Mouse (Mus musculus) heart, embryonic 10.5 days (tissue): ENCODE measurements around the gene Egfl7. TPM values are rescaled to one million over a fixed set of nuclear protein-coding genes. Genes with fewer than 3 reads are reported as not detected.

Source experiments
- DNase-seq: peaks from one replicate; pipeline ENCODE4 v3.0.0-alpha.2; 2017; ENCODE audit warnings: low spot score
- H3K27ac ChIP-seq: fragments of 300-500 bp; sonication (generic); 2 replicates; pipeline ENCODE4 v1.5.1; 2016; ENCODE audit warnings: mild to moderate bottlenecking
- H3K27me3 ChIP-seq: fragments of 300-500 bp; sonication (generic); 2 replicates; pipeline ENCODE4 v1.6.1; 2016; ENCODE audit warnings: mild to moderate bottlenecking; ENCODE audit not compliant: poor library complexity, insufficient read depth, severe bottlenecking
- H3K36me3 ChIP-seq: fragments of 300-500 bp; sonication (generic); 2 replicates; pipeline ENCODE4 v1.6.1; 2016; ENCODE audit warnings: mild to moderate bottlenecking, moderate library complexity
- H3K4me1 ChIP-seq: fragments of 300-500 bp; sonication (generic); 2 replicates; pipeline ENCODE4 v1.6.1; 2016; ENCODE audit warnings: mild to moderate bottlenecking
- H3K4me3 ChIP-seq: fragments of 300-500 bp; sonication (generic); 2 replicates; pipeline ENCODE4 v1.5.1; 2016; ENCODE audit warnings: mild to moderate bottlenecking, moderate library complexity
- H3K9me3 ChIP-seq: fragments of 300-500 bp; sonication (generic); 2 replicates; pipeline ENCODE4 v1.6.1; 2016; ENCODE audit warnings: mild to moderate bottlenecking, moderate library complexity
- WGBS: fragments of 180-500 bp; shearing (Covaris S2); methylation state at CpG from one replicate; pipeline ENCODE4 v1.1.7; 2016; 5-methylcytosine and 5-hydroxymethylcytosine counted together
- polyA plus RNA-seq: library from polyadenylated mRNA; unstranded; fragments of >200 nt; fragmentation: Nextera tagmentation; extraction: Ambion mirVana; gene quantifications from 2 replicates; pipeline ENCODE4 v1.2.1, GENCODE M21; 2016

Egfl7 gene
- polyA plus RNA-seq, 1 experiment from 2014 or later = 186 TPM

- H3K27ac ChIP-seq = 0 out of 2 replicates have a peak overlapping the region, but pooled peaks have one; percentile 31
- H3K27me3 ChIP-seq = peaks cover 15% of the 10 kb centered on the region
- H3K9me3 ChIP-seq = no peaks in the 10 kb centered on the region
- 64% methylated on average over 10 of the region's 10 CpGs for WGBS
- H3K36me3 ChIP-seq = no peaks in the 10 kb centered on the region
- no peak for DNase-seq
- H3K4me1 ChIP-seq = peaks cover 37% of the 10 kb centered on the region
- no peak overlapping the region for H3K4me3 ChIP-seq
These were observed 30.0 kb upstream of the Egfl7 start for GRCm38 (mm10) chr2:26549801-26550200.

DNA sequence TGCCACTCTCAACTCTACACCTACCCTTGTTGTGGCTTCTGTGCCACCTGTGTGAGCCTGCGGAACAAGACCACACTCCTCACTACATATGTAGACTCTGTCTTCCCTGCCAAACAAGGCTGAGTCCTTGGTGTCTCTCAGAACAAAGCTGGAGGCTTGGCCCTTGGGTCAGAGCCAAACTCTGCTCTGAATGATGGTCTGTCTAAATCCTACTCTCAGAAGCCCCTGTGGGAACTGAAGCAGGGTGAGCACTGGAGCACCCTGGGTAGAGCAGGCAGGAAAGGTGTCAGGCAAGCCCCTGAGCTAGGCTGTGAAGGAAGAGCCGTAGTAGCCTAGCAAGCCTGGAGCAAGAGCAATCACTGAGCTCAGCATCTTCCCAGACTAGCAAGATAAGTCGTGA is 29.6 kb upstream of the Egfl7 start:
- Histone ChIP-seq H3K4me1 (peaks cover 40% of the 10 kb centered on the region), H3K27ac (peak overlapping the region; percentile 31; the same call in 1 of the 2 replicates)
- no peak for DNase-seq

DNA sequence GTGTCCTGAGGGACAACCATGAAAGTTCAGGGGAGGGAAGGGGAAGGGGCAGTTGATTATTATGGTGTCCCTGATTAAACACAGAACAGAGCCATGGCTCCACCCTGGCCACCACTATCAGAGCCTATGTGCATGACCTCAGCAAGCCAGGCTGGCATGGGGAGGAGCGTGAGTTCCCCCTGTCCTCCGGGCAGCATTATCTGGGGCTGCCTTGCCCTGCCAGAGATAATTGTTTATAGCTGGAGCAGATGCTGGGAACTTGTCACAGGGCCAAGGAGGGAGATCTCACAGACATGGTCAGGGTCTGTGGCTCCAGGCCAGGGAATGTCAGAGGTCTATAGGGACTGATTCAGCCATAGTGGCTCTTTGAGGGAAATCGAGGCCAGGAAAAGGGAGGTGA is 29.0 kb upstream of the Egfl7 start:
- WGBS = 47% methylated on average over 3 of the region's 3 CpGs
- H3K4me3 ChIP-seq = no peak overlapping the region
- peaks cover 18% of the 10 kb centered on the region for H3K27me3 ChIP-seq
- H3K36me3 ChIP-seq = no peaks in the 10 kb centered on the region
- peaks cover 40% of the 10 kb centered on the region for H3K4me1 ChIP-seq
- H3K9me3 ChIP-seq = no peaks in the 10 kb centered on the region
- no peak for DNase-seq
- H3K27ac ChIP-seq = no peak overlapping the region

More for the DNA sequence above, 29.6 kb upstream of the Egfl7 start:
- Histone ChIP-seq H3K4me3 (no peak overlapping the region), H3K27me3 (peaks cover 18% of the 10 kb centered on the region), H3K9me3 (no peaks in the 10 kb centered on the region), H3K36me3 (no peaks in the 10 kb centered on the region)
- WGBS = 50% methylated on average over 3 of the region's 3 CpGs

DNA sequence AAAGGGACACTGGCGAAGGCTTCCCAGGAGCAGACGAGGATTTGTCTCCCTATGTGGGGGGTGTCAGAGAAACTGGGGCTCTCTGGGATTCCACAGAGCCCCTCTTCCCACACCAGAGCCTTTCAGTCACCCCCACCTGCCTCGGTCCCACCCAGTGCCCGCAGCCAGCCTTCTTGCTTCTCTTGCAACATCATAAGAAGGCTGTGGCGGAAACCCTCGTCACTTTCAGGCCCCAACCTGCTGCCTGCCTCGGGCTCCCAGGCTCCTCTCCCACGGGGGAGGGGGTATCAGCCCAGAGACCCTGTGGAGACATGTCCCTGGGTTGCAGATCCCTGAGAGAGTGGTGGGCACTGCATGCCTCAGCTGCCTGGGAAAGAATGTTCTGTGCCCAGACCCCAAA is 28.4 kb upstream of the Egfl7 start:
- Histone ChIP-seq H3K9me3 (no peaks in the 10 kb centered on the region), H3K36me3 (no peaks in the 10 kb centered on the region), H3K27me3 (peaks cover 18% of the 10 kb centered on the region), H3K27ac (peak overlapping the region; percentile 56; the same call in 1 of the 2 replicates), H3K4me1 (peaks cover 47% of the 10 kb centered on the region), H3K4me3 (no peak overlapping the region)
- no peak for DNase-seq
- WGBS = 76% methylated on average over 8 of the region's 8 CpGs

DNA sequence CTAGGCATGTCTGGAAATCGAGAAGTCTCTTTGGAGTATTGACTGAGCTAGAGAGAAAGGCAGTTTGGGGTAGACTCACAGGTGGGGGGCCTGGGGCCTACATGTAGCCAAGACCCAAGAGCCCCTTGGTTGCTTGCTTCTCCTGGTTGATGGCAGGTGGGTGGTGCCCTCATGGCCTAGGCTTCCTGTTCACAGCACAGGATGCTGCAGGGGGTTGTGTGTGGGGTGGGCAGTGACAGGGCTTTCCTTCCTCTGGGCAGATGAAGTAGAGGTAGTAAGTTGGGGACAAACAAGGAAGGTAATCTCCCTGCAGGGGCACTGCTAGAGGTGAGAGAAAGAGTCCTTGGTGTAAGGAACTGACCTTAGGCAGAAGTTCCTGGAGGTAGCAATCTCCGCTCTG is 27.7 kb upstream of the Egfl7 start:
- H3K4me3 ChIP-seq = no peak overlapping the region
- no peaks in the 10 kb centered on the region for H3K9me3 ChIP-seq
- H3K36me3 ChIP-seq = no peaks in the 10 kb centered on the region
- DNase-seq = no peak
- no peak overlapping the region for H3K27ac ChIP-seq
- H3K27me3 ChIP-seq = peaks cover 18% of the 10 kb centered on the region
- H3K4me1 ChIP-seq = peaks cover 51% of the 10 kb centered on the region
- WGBS = 93% methylated on average over 2 of the region's 2 CpGs

GRCm38 (mm10) chr2:26553904-26554303 is 25.9 kb upstream of the Egfl7 start:
- no peak for DNase-seq
- WGBS = 76% methylated on average over 9 of the region's 9 CpGs
- Histone ChIP-seq H3K4me3 (no peak overlapping the region), H3K27me3 (peaks cover 18% of the 10 kb centered on the region; the same call in 1 of the 2 replicates), H3K4me1 (peaks cover 47% of the 10 kb centered on the region), H3K36me3 (no peaks in the 10 kb centered on the region), H3K9me3 (no peaks in the 10 kb centered on the region), H3K27ac (no peak overlapping the region)

DNA sequence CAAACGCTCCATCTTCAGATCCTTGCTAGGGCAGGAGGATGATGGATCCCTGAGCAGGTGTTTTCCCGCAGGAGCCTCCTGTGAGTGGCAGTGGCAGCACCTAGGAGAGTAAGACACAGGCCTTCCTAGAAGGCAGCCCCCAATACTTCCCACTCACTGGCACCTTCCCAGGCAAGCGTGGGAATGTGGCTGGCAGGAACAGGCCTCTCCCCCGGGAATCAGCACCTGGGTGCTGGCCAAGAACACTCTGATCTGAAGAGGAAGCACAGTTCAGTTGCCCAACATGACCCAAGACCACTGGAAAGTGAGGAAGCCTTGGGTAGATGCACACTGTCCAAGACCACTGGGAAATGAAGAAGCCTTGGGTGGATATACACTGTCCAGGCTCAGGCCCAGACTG is 24.7 kb upstream of the Egfl7 start:
- 82% methylated on average over 4 of the region's 4 CpGs for WGBS
- peaks cover 41% of the 10 kb centered on the region for H3K4me1 ChIP-seq

GRCm38 (mm10) chr2:26556535-26556993 is 23.2 kb upstream of the Egfl7 start:
- peaks cover 43% of the 10 kb centered on the region for H3K4me1 ChIP-seq
- WGBS = 20% methylated on average over 4 of the region's 4 CpGs

More for the DNA sequence above, 24.7 kb upstream of the Egfl7 start:
- Histone ChIP-seq H3K4me3 (no peak overlapping the region), H3K27me3 (peaks cover 18% of the 10 kb centered on the region; the same call in 1 of the 2 replicates), H3K9me3 (no peaks in the 10 kb centered on the region), H3K27ac (0 out of 2 replicates have a peak overlapping the region, but pooled peaks have one; percentile 32), H3K36me3 (no peaks in the 10 kb centered on the region)
- no peak for DNase-seq

GRCm38 (mm10) chr2:26560506-26560905 is 19.3 kb upstream of the Egfl7 start:
- Histone ChIP-seq H3K36me3 (no peaks in the 10 kb centered on the region), H3K9me3 (no peaks in the 10 kb centered on the region), H3K27ac (peak overlapping the region; percentile 48; the same call in 1 of the 2 replicates), H3K4me1 (peaks cover 33% of the 10 kb centered on the region), H3K4me3 (no peak overlapping the region), H3K27me3 (0 out of 2 replicates have a peak, but pooled peaks cover 4% of the 10 kb centered on the region)
- no peak for DNase-seq
- WGBS = 74% methylated on average over 5 of the region's 5 CpGs

More at GRCm38 (mm10) chr2:26556535-26556993, 23.2 kb upstream of the Egfl7 start:
- DNase-seq = no peak
- H3K27ac ChIP-seq = peak overlapping the region; percentile 62
- H3K9me3 ChIP-seq = no peaks in the 10 kb centered on the region
- H3K4me3 ChIP-seq = 0 out of 2 replicates have a peak overlapping the region, but pooled peaks have one; percentile 23
- H3K36me3 ChIP-seq = no peaks in the 10 kb centered on the region
- H3K27me3 ChIP-seq = peaks cover 15% of the 10 kb centered on the region; the same call in 1 of the 2 replicates

DNA sequence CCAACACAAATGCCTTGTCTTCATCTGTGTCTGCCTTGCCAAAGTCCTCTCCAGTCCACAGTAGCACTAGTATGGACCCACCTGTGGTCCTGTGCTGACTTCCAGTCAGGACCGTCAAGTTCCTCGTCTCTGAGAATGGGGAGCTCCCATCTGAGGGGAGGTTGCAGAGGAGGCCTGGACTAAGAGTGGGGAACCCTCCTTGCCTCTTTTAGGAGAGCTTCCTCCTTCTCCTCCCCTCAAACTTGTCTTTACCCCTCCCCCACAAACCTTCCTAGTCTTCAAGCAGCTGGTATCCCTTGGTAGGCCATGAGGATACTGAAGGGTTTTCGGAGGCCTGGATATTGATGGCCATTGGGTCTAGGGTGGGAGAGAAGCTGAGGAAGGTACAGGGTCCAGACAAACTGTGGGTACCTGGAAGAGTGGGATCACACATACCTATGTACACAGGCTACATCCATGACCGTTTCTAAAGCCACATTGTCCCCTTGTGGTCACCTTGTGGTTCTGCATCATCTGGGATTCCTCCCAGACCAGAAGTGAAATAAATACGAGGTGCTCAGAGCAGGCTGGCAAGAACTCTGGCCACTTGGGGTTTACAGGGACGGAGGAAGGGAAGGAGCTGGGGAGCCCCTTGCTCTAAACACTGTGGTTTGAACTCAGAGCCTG is 18.3 kb upstream of the Egfl7 start:
- Histone ChIP-seq H3K4me1 (peaks cover 32% of the 10 kb centered on the region), H3K36me3 (no peaks in the 10 kb centered on the region), H3K27ac (peak overlapping the region; percentile 11; the same call in 1 of the 2 replicates), H3K9me3 (no peaks in the 10 kb centered on the region), H3K27me3 (0 out of 2 replicates have a peak, but pooled peaks cover 4% of the 10 kb centered on the region), H3K4me3 (no peak overlapping the region)
- 42% methylated on average over 6 of the region's 6 CpGs for WGBS
- DNase-seq = no peak

- peaks cover 26% of the 10 kb centered on the region for H3K4me1 ChIP-seq
- WGBS = 13% methylated on average over 4 of the region's 4 CpGs
- no peak overlapping the region; the same call in 1 of the 2 replicates for H3K27ac ChIP-seq
- 0 out of 2 replicates have a peak, but pooled peaks cover 4% of the 10 kb centered on the region for H3K27me3 ChIP-seq
- no peak overlapping the region for H3K4me3 ChIP-seq
- no peaks in the 10 kb centered on the region for H3K36me3 ChIP-seq
- no peak for DNase-seq
- no peaks in the 10 kb centered on the region for H3K9me3 ChIP-seq
These were observed 13.6 kb upstream of the Egfl7 start for GRCm38 (mm10) chr2:26566221-26566620.

DNA sequence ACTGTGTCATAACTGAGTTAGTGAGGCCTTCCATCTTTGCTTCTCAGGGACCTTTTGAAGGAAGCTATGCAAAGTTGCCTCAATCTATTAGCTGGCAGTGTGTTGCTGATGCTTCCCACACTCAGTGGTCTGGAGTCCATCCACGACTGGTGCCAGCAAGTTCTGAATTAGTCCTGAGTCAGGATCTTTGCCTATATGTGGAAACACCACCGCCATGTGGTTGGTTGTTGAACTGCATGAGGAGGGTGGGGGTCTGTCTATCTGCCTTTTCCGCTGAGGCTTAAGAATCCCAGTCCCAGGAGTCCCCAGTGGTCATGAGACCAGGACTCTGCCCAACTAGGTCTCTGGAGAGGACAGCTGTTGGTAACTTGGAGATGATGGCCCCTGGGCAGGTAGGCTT is 9.8 kb upstream of the Egfl7 start:
- 3% methylated on average over 3 of the region's 3 CpGs for WGBS
- Histone ChIP-seq H3K36me3 (no peaks in the 10 kb centered on the region), H3K9me3 (no peaks in the 10 kb centered on the region), H3K27me3 (no peaks in the 10 kb centered on the region), H3K4me3 (no peak overlapping the region), H3K4me1 (peaks cover 56% of the 10 kb centered on the region), H3K27ac (peak overlapping the region; percentile 68; the same call in 1 of the 2 replicates)
- peak; percentile 87 for DNase-seq

DNA sequence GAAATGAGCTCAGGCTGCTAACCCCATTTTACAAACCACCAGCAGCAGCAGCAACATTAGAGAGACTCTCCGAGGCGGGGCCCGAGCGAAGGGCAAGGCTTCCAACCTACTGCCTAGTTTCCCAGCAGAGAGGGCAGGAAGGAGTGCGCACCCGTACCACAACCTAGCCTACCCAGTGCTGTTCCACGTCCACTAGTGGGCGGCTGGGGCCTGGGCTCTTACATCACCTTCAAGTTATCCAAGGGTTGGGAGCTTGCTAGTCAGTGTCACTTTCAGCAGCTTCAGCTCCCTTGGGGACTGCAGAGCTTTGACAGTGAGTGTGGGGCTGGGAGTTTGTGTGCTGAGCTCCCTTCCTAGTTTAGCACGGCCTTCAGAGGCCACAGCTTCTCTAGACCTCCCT is 8.4 kb upstream of the Egfl7 start:
- Histone ChIP-seq H3K27ac (peak overlapping the region; percentile 68), H3K9me3 (no peaks in the 10 kb centered on the region), H3K4me1 (peaks cover 65% of the 10 kb centered on the region), H3K27me3 (no peaks in the 10 kb centered on the region), H3K36me3 (no peaks in the 10 kb centered on the region), H3K4me3 (0 out of 2 replicates have a peak overlapping the region, but pooled peaks have one; percentile 27)
- WGBS = 62% methylated on average over 9 of the region's 9 CpGs
- no peak for DNase-seq
